Mouse (Mus musculus) ES-Bruce4 (cell line): ENCODE results near the gene Rtp1. TPM values are rescaled to one million over a fixed set of nuclear protein-coding genes. Genes with fewer than 3 reads are reported as not detected.

ENCODE experiments used
- H3K27ac ChIP-seq: 2 replicates; pipeline ENCODE4 v1.5.1; 2012; ENCODE audit warnings: low read length, inconsistent platforms; ENCODE audit not compliant: insufficient read depth
- H3K27me3 ChIP-seq: 2 replicates; pipeline ENCODE4 v1.6.1; 2012; ENCODE audit warnings: mild to moderate bottlenecking, low read length, inconsistent platforms; ENCODE audit not compliant: control insufficient read depth, poor library complexity, insufficient read depth, severe bottlenecking
- H3K36me3 ChIP-seq: 2 replicates; pipeline ENCODE4 v1.6.1; 2012; ENCODE audit warnings: inconsistent platforms, mild to moderate bottlenecking, low read length, moderate library complexity; ENCODE audit not compliant: control insufficient read depth, poor library complexity, insufficient read depth, severe bottlenecking
- H3K4me1 ChIP-seq: one replicate; pipeline ENCODE4 v1.8.1; 2011; ENCODE audit warnings: low read length; ENCODE audit not compliant: control insufficient read depth, insufficient read depth
- H3K4me3 ChIP-seq: 2 replicates; pipeline ENCODE4 v1.5.1; 2011; ENCODE audit warnings: low read depth, mild to moderate bottlenecking, low read length
- H3K9ac ChIP-seq: 2 replicates; pipeline ENCODE4 v1.6.1; 2012; ENCODE audit warnings: low read depth, mild to moderate bottlenecking, inconsistent platforms; ENCODE audit not compliant: poor library complexity, severe bottlenecking
- H3K9me3 ChIP-seq: replicated peaks from 2 replicates; pipeline ENCODE4 v1.6.1; 2012; ENCODE audit warnings: mild to moderate bottlenecking, low read length, inconsistent platforms; ENCODE audit not compliant: control insufficient read depth, poor library complexity, insufficient read depth, severe bottlenecking
- CTCF ChIP-seq: IDR thresholded peaks from one replicate; pipeline ENCODE4 v1.8.1; 2011; ENCODE audit warnings: low read depth, low read length
- EP300 ChIP-seq: IDR thresholded peaks from 2 replicates; pipeline ENCODE4 v1.6.1; 2011; ENCODE audit warnings: low read depth, low read length; ENCODE audit not compliant: insufficient read depth
- POLR2A ChIP-seq: IDR thresholded peaks from one replicate; pipeline ENCODE4 v1.8.1; 2011; ENCODE audit warnings: low read length; ENCODE audit not compliant: insufficient read depth
- polyA plus RNA-seq: library from polyadenylated mRNA; stranded (reverse); fragments of >200 nt; gene quantifications from 2 replicates; pipeline ENCODE4 v1.2.4, GENCODE M21; 2011; ENCODE audit warnings: low read depth; ENCODE audit not compliant: missing spikeins, insufficient read depth, insufficient read length

Gene Rtp1
- polyA plus RNA-seq, 1 experiment: not detected

GRCm38 (mm10) chr16:23403008-23403755 lies 25.8 kb upstream of the Rtp1 start:
- H3K4me3 ChIP-seq: no peak overlapping the region
- H3K27ac ChIP-seq: no peak overlapping the region
- H3K36me3 ChIP-seq: no peaks in the 10 kb centered on the region
- H3K4me1 ChIP-seq: no peaks in the 10 kb centered on the region
- no peaks in the 10 kb centered on the region for H3K27me3 ChIP-seq
- TF ChIP-seq EP300 (no peak), POLR2A (no peak), CTCF (no peak)
- H3K9ac ChIP-seq: no peak overlapping the region
- H3K9me3 ChIP-seq: no peaks in the 10 kb centered on the region

GRCm38 (mm10) chr16:23412930-23413329 lies 16.0 kb upstream of the Rtp1 start:
- no peaks in the 10 kb centered on the region for H3K9me3 ChIP-seq
- no peaks in the 10 kb centered on the region for H3K36me3 ChIP-seq
- no peak overlapping the region for H3K9ac ChIP-seq
- no peak overlapping the region for H3K4me3 ChIP-seq
- H3K27me3 ChIP-seq: no peaks in the 10 kb centered on the region
- no peak for TF ChIP-seq EP300
- TF ChIP-seq CTCF: no peak
- no peak for TF ChIP-seq POLR2A
- H3K4me1 ChIP-seq: no peaks in the 10 kb centered on the region
- H3K27ac ChIP-seq: no peak overlapping the region

- no peaks in the 10 kb centered on the region for H3K36me3 ChIP-seq
- no peaks in the 10 kb centered on the region for H3K9me3 ChIP-seq
- TF ChIP-seq CTCF (no peak), EP300 (peak; percentile 72)
- no peak overlapping the region for H3K27ac ChIP-seq
- no peaks in the 10 kb centered on the region for H3K4me1 ChIP-seq
- no peaks in the 10 kb centered on the region for H3K27me3 ChIP-seq
- H3K4me3 ChIP-seq: no peak overlapping the region
- H3K9ac ChIP-seq: no peak overlapping the region
Observed at GRCm38 (mm10) chr16:23416261-23416656, 12.7 kb upstream of the Rtp1 start.

GRCm38 (mm10) chr16:23416657-23417293 lies 12.2 kb upstream of the Rtp1 start:
- Histone ChIP-seq H3K4me3 (no peak overlapping the region), H3K27ac (0 out of 2 replicates have a peak overlapping the region, but pooled peaks have one; percentile 7), H3K9me3 (no peaks in the 10 kb centered on the region), H3K27me3 (no peaks in the 10 kb centered on the region), H3K36me3 (no peaks in the 10 kb centered on the region), H3K9ac (no peak overlapping the region), H3K4me1 (no peaks in the 10 kb centered on the region)
- TF ChIP-seq CTCF (no peak), EP300 (no peak)

GRCm38 (mm10) chr16:23417456-23418240 lies 11.3 kb upstream of the Rtp1 start:
- H3K9ac ChIP-seq: no peak overlapping the region
- no peak overlapping the region for H3K4me3 ChIP-seq
- no peaks in the 10 kb centered on the region for H3K27me3 ChIP-seq
- no peak overlapping the region for H3K27ac ChIP-seq
- H3K4me1 ChIP-seq: no peaks in the 10 kb centered on the region
- no peaks in the 10 kb centered on the region for H3K9me3 ChIP-seq
- TF ChIP-seq POLR2A: no peak
- no peak for TF ChIP-seq EP300
- no peak for TF ChIP-seq CTCF
- H3K36me3 ChIP-seq: no peaks in the 10 kb centered on the region
